Mouse (Mus musculus) liver, adult (tissue): Measurements from ENCODE around the gene Chst8.

Experiments
- GATA4 ChIP-seq: IDR thresholded peaks from 2 replicates; pipeline ENCODE4 v1.6.1; 2014; ENCODE audit warnings: mild to moderate bottlenecking, low read length; ENCODE audit not compliant: insufficient replicate concordance

The Chst8 gene

GRCm38 (mm10) chr7:34745426-34745825 is 67.1 kb downstream of the Chst8 start:
- no peak for TF ChIP-seq GATA4

GRCm38 (mm10) chr7:34744994-34745393 is 67.5 kb downstream of the Chst8 start:
- no peak for TF ChIP-seq GATA4

DNA sequence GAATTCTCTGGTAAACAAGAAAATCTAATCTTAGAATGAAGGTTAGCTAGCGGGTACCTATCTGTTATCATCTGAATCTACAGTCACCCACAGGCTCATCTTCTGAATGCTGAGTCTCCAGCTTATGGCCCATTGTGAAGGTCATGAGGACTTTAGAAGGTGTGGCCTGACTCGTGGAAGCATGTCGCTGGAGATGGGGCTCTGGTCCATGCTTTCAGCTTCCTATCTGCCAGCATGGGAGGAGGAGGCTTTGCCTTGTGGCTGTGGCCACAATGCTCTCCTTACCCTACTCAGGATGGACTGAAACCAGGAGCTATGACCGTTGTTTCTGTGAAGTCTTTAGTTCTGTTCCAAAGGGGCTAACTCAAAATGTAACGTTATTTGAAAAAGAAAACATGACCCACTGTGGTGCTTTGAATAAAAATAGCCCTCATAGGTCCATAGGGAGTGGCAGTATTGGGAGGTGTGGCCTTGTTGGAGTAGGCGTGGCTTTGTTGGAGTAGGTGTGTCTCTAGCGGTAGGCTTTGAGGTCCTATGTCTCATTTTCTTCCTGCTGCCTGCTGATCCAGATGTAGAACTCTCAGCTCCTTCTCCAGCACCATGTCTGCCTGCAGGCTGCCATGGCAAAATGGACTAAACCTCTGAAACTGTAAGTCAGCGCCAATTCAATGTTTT is 69.0 kb downstream of the Chst8 start:
- no peak for TF ChIP-seq GATA4

GRCm38 (mm10) chr7:34739371-34739770 is 73.1 kb downstream of the Chst8 start:
- no peak for TF ChIP-seq GATA4

- TF ChIP-seq GATA4 = no peak
Observed at GRCm38 (mm10) chr7:34737206-34737605, 75.3 kb downstream of the Chst8 start.

GRCm38 (mm10) chr7:34734348-34734747 is 78.2 kb downstream of the Chst8 start:
- no peak for TF ChIP-seq GATA4

- TF ChIP-seq GATA4 = no peak
Observed at GRCm38 (mm10) chr7:34728931-34729330, 83.6 kb downstream of the Chst8 start.

- no peak for TF ChIP-seq GATA4
Observed at GRCm38 (mm10) chr7:34725206-34725605, 87.3 kb downstream of the Chst8 start.

- no peak for TF ChIP-seq GATA4
Observed at GRCm38 (mm10) chr7:34722551-34723230, 89.8 kb downstream of the Chst8 start.

DNA sequence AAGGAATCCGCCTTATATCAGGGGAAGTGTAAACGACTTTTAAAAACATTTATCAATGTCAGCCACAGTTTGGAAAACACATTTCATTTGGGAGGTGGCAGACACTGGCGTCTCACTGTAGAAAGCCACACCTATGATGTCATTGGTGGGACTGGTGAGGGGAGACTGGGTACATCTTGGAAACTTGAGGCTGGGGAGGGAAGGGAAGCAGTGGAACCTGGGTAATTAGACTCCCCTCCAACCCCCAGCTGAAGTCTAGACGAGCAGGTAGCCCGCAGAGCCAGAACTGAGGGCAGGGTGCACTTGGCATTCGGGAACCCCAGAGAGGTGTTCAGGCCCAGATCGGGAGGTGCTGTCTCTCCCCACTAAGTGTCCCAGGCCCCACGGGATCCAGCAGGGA is 90.4 kb downstream of the Chst8 start:
- TF ChIP-seq GATA4 = no peak

GRCm38 (mm10) chr7:34721650-34722048 is 90.9 kb downstream of the Chst8 start:
- TF ChIP-seq GATA4 = no peak

DNA sequence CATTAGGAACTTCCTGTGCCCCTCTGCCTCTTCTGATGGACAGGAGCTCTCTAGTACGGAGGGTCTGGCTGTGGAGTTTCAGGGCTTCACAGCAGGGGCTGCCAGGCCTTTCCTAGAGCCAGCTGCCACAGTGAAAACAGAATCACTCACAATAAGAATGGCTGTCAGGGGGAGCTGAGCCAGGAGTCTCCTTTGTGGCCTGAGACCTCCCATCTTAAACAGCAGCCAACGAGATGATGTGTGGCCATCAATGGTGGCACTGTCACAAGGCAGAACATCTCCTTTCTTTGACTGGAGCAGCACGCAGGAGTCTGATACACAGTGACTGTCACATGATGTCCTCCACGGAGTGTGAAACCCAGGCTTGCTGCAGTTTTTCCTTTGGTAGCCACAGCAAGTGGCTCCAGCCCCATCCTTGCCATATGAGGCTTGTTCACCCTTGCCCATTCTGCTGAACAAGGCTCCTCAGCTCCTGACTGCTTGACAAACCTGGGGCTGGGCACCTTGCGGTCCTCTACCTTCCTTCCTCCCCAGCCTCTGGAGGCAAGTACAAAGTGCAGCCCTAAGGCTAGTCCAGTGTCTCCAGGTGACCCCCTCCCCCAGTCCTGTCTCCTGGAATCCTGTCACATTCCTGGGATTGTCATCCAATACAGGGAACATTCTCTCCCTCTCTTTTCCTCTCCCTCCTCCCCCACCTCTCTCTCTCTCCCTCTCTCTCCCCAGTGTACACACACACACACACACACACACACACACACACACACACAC is 91.4 kb downstream of the Chst8 start:
- no peak for TF ChIP-seq GATA4

DNA sequence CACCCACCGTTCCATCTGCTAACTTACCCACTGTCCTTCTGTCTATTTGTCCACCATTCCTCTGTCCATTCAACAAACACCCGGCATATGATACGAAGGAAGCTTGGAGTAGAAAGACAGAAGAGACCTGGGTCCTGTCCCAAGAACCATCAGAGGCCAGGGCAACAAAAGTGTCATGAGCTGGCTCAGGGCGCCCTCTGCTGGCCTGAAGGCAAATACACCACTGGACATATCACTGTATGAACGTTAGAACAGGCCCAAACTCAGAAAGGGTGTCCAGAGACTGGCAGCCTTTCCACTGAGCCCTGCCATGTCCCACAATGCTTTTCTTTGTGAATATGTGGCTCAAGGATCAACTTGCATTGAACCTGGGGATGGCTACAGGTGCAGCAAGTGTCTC is 92.9 kb downstream of the Chst8 start:
- TF ChIP-seq GATA4 = no peak

GRCm38 (mm10) chr7:34718651-34719050 is 93.9 kb downstream of the Chst8 start:
- TF ChIP-seq GATA4 = no peak

DNA sequence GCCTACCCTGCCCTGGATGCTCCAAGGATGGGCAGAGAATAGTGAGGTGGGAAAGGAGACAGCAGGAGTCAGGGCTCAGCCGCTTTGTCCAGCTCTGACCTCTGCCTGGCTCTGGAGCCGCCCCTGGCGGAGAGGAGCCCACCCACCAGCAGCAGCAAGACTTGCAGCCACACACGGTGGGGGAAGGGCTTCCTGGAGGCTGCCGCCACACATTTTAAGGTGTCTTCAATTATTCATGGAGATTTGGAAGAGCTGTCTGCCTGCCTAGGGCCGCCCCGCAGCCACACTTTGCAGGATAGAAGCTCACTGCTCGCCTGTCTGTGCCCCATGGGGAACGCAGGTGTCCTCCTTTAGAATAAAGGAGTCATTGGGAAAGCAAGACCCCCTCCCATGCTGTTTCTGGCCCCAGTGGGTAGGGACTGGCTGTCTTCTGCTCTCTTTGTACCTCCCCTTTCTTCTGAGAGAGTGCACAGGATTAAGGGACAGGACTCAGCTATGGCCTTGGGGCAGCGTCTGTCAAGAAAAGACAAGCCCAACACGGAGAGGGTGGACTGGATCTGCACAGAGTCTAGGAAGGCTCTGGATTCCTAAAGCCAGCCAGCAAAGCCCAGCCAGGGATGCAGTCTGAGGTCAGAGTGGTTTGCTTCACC is 95.2 kb downstream of the Chst8 start:
- no peak for TF ChIP-seq GATA4
